Mouse (Mus musculus): ENCODE measurements around the gene Mybph. TPM values are rescaled to one million over a fixed set of nuclear protein-coding genes. Genes with fewer than 3 reads are reported as not detected.
A peak's percentile ranks its signal among the peaks of the same experiment; 100 is the strongest.

The Mybph gene
- polyA plus RNA-seq, 1 experiment from 2014 or later: 0.34 TPM

DNA sequence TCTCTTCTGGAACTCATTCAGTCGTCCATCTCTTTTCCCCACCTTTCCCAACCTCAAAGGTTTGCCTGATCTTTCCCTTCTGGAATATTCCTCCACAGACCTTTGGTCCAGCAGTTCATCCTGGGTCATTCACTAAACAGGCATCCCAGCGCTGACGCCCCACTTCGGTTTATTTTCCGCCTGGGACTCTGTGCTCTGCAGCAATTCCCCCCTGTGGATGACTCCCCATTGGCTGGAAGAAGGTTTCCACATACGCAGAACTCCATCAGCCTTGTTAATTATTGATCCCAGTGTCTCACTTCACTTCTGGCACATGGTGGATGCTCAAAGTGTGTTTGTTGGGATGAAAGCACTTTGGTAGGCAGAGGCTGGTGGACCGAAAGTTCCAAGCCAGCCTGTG lies 29.8 kb upstream of the Mybph start:
- no peak for ATAC-seq (ENCODE audit: low FRiP score)
- Histone ChIP-seq H3K27ac (no peak overlapping the region), H3K9ac (no peak overlapping the region), H3K4me3 (replicated peaks) (no peak overlapping the region), H3K4me1 (peaks cover 6% of the 10 kb centered on the region; the same call in 1 of the 2 replicates), H3K4me2 (no peak overlapping the region), H3K9me3 (no peaks in the 10 kb centered on the region), H3K36me3 (replicated peaks) (no peaks in the 10 kb centered on the region), H3K27me3 (no peaks in the 10 kb centered on the region)
- 89% methylated on average over 7 of the region's 7 CpGs for WGBS

DNA sequence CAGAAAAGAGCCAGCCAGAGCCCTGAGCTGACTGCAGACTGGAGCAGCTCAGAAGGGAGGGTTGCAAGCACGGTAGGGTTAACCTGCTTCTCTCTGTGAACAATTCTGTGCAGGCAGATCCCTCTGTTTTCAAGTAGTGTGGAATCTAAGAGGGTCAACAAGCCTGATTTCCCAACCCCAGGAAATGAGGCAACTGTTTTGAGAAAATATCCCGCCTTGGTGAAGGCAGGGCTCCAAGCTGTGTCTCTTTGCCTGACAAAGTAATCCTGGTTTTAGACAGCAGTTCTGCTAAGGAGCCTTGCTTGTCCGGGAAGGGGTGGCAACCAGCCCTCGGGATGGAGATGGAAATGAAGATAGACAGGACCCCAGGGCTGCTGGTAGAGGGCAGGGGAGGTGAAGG lies 28.8 kb upstream of the Mybph start:
- Histone ChIP-seq H3K36me3 (replicated peaks) (no peaks in the 10 kb centered on the region), H3K9ac (no peak overlapping the region), H3K9me3 (no peaks in the 10 kb centered on the region), H3K4me2 (no peak overlapping the region), H3K27me3 (no peaks in the 10 kb centered on the region), H3K4me1 (peaks cover 6% of the 10 kb centered on the region; the same call in 1 of the 2 replicates), H3K4me3 (replicated peaks) (no peak overlapping the region), H3K27ac (no peak overlapping the region)
- ATAC-seq (ENCODE audit: low FRiP score): no peak
- WGBS: 67% methylated on average over 4 of the region's 4 CpGs

DNA sequence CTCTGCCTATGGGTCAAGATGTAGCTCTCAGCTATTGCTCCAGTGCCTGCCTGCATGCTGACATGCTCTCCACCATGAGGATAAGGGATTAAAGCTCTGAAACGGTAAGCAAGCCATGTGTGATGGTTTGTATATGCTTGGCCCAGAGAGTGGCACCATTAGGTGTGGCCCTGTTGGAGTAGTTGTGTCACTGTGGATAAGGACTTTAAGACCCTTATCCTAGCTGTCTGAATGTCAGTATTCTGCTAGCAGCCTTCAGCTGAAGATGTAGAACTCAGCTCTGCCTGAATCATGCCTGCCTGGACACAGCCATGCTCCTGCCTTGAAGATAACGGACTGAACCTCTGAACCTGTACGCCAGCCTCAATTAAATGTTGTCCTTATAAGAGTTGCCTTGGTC lies 26.7 kb upstream of the Mybph start:
- H3K9me3 ChIP-seq: no peaks in the 10 kb centered on the region
- no peak overlapping the region for H3K9ac ChIP-seq
- 91% methylated on average over 3 of the region's 3 CpGs for WGBS
- no peaks in the 10 kb centered on the region for H3K27me3 ChIP-seq
- no peak overlapping the region for H3K27ac ChIP-seq
- H3K36me3 ChIP-seq (replicated peaks): no peaks in the 10 kb centered on the region
- ATAC-seq (ENCODE audit: low FRiP score): no peak
- H3K4me1 ChIP-seq: peaks cover 1% of the 10 kb centered on the region; the same call in 1 of the 2 replicates
- no peak overlapping the region for H3K4me2 ChIP-seq
- no peak overlapping the region for H3K4me3 ChIP-seq (replicated peaks)

DNA sequence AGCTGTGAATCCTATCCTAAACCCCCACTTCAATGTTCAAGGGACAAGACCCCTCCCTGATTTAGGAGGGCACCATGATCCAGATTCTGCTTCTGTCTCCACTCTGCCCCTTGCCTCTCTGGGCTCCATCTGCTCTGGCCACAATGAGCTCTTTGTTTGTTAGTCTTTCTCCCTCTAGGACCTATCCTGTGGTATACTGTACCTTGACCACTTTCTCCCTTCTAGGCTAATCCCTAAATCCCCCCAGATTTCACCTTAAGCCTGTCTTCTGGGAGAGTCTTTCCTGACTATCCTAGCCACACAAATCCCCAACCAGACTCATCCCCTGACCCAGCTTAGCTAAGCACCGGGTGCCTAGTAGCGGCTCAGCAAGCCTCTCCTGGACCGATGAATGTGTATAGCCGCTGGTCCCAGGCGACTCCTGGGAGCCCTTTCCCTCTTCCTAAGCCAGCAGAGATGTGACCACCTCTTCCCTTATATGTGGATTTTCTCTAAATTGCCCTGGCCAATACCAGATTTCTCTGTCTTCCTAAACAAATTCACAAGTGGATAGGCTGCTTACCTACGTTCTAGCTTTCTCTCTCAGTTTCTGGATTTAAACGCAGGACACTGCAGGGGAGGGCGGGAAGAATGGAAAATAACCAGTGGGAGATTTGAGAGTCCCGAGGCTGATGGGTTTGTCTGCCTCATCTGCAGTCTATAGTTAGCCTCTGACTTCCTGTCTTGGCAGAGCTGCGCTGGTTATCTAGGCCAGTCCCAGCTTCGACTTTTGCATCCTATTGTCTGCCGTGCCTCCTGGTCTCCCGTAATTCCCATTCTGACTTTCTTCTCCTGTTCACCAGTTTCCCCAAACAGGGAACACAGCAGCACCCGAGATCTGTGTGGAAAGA lies 25.6 kb upstream of the Mybph start:
- ATAC-seq (ENCODE audit: low FRiP score): no peak
- Histone ChIP-seq H3K36me3 (replicated peaks) (no peaks in the 10 kb centered on the region), H3K9me3 (no peaks in the 10 kb centered on the region), H3K4me1 (no peaks in the 10 kb centered on the region), H3K27me3 (no peaks in the 10 kb centered on the region), H3K27ac (no peak overlapping the region), H3K4me3 (replicated peaks) (no peak overlapping the region), H3K4me2 (no peak overlapping the region), H3K9ac (no peak overlapping the region)
- 55% methylated on average over 14 of the region's 14 CpGs for WGBS

DNA sequence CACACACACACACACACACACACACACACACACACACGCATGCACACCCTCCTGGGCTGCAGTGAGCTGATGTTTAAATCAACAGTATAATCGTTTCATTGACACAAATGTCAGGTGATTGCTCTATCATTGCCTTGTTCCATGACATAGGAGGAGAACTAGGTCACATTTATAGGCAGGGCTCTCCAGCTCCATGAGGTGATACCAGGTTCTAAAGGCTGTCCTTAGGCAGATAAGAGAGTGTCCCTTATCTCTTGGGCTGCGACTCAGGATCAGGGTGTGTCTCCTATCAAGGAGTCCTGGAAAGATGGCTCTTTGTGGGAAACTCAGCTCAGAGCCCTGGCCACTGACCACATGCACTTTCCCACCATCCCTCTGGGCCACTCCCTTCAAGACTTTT lies 24.7 kb upstream of the Mybph start:
- no peaks in the 10 kb centered on the region for H3K36me3 ChIP-seq (replicated peaks)
- no peak overlapping the region for H3K4me3 ChIP-seq (replicated peaks)
- no peaks in the 10 kb centered on the region for H3K4me1 ChIP-seq
- no peak overlapping the region for H3K9ac ChIP-seq
- no peak for ATAC-seq (ENCODE audit: low FRiP score)
- H3K27me3 ChIP-seq: no peaks in the 10 kb centered on the region
- 93% methylated on average over 3 of the region's 3 CpGs for WGBS
- H3K9me3 ChIP-seq: no peaks in the 10 kb centered on the region
- H3K27ac ChIP-seq: no peak overlapping the region
- H3K4me2 ChIP-seq: no peak overlapping the region

DNA sequence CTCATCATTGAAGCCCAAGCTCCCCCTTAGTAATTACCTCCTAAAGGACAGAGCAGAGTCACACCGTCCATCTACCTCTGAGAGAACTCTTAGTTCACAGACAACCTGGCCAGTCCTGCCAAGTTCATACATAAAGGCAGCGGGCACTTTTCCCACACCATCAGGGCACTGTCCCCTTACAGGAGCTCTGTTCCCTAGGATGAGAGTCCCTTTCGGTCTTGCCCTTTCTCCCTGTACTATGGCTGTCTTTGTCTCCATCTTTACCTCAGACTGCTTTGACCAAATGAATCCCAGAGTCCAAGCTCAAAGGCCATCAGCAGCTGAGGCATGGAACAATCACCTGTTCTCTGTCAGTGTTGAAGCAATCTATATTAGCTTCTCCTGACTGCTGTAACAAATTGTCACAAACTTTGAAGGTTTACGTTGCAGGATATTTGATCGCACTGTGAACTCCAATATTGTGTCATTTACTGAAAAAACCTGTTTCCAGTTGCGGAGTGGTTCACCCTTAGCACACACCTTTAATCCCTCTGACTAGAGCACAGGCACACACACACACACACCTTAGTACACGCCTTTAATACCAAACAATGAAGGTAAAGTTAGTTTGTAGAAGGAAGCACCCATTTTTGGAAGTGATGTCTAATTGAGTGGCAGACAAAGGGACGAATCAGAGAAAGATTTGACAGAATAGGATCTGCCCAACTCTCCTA lies 24.1 kb upstream of the Mybph start:
- Histone ChIP-seq H3K4me3 (replicated peaks) (no peak overlapping the region), H3K27me3 (no peaks in the 10 kb centered on the region), H3K4me2 (no peak overlapping the region), H3K4me1 (no peaks in the 10 kb centered on the region), H3K9ac (no peak overlapping the region), H3K27ac (no peak overlapping the region), H3K36me3 (replicated peaks) (no peaks in the 10 kb centered on the region), H3K9me3 (no peaks in the 10 kb centered on the region)
- 91% methylated on average over 8 of the region's 8 CpGs for WGBS
- no peak for ATAC-seq (ENCODE audit: low FRiP score)

DNA sequence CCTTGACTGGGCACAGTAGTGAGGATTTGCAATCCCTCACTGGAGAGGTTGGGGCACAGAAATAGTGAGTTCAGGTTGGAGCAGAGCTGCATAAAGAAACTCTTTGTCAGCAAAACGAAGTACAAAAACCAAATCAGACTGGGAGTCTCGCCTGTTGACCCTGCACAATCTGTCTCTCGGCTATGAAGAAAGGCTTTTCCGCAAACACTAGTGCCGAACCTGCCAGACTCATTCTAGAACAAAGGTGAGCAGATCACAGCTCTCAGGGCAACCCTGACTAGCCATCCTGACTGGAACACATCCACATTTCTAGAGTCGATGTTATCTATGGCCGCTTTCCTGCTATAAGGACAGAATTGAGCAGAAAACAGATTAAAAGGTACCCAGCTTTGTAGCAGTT lies 20.2 kb upstream of the Mybph start:
- H3K36me3 ChIP-seq (replicated peaks): no peaks in the 10 kb centered on the region
- H3K9me3 ChIP-seq: no peaks in the 10 kb centered on the region
- H3K27ac ChIP-seq: no peak overlapping the region
- no peaks in the 10 kb centered on the region for H3K27me3 ChIP-seq
- H3K4me3 ChIP-seq (replicated peaks): no peak overlapping the region
- no peaks in the 10 kb centered on the region for H3K4me1 ChIP-seq
- ATAC-seq (ENCODE audit: low FRiP score): no peak
- H3K9ac ChIP-seq: no peak overlapping the region
- no peak overlapping the region for H3K4me2 ChIP-seq
- WGBS: 62% methylated on average over 7 of the region's 7 CpGs

DNA sequence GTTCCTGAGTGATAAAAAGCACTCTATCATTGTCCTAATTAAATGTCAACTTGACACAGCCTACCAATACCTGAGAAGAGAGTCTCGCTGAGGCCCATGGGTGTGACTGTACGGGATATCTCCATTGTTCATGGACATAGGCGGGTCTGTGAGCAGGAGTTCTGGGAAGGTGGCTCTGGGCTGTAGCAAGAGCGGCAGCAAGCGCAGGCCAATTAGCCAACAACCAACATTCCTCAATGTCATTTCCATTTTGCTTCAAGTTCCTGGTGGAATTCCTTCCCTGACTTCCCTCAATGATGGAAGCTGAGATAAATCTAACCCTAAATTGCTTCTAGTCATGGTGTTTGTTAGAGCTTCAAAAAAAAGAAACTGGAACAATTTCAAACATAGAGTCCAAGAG lies 15.3 kb upstream of the Mybph start:
- peaks cover 4% of the 10 kb centered on the region; the same call in 1 of the 2 replicates for H3K4me1 ChIP-seq
- no peak overlapping the region for H3K9ac ChIP-seq
- 87% methylated on average over 5 of the region's 5 CpGs for WGBS
- no peak overlapping the region for H3K27ac ChIP-seq
- no peaks in the 10 kb centered on the region for H3K9me3 ChIP-seq
- peaks cover 11% of the 10 kb centered on the region; the same call in 1 of the 2 replicates for H3K27me3 ChIP-seq
- no peaks in the 10 kb centered on the region for H3K36me3 ChIP-seq (replicated peaks)
- no peak for ATAC-seq (ENCODE audit: low FRiP score)
- H3K4me2 ChIP-seq: no peak overlapping the region
- no peak overlapping the region for H3K4me3 ChIP-seq (replicated peaks)

DNA sequence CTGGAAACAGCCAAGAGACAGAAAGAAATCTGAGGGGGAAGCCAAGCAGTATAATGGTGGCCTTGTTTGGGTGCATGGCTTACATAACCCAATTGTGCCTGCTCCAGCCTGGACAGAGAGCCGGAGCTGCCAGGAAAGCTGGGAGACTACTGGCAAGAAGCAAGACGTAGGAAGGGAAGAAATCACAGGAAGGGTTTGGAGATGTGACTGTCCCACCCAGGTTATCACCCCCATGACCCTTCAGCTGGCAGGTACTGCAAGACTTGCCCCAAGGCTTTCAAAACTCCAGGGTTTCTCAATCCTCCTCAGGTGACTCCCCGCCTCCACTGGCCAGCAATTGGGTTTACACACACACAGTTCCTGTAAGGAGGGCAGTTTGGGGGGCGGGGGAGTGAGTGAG lies 11.2 kb upstream of the Mybph start, which contains the start of gene Chil1:
Chil1 (plus strand) TSS at position 152 of the 400 bp plus-strand sequence.
- WGBS: 43% methylated on average over 4 of the region's 4 CpGs

DNA sequence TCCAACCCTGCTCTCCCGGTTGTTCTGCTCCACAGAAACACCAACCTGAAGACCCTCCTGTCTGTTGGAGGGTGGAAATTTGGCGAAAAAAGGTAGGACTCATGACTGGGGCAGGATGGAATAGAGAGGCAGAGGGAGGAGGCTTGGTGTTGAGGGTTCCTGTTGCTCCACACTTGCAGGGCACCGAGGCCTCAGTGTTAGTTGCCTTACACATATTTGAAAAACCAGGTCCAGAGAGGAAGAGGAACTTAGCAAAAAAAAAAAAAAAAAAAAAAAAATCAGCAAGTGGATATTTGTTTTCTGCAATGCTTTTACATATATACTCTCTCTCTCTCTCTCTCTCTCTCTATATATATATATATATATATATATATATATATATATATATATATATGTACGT lies 9.2 kb upstream of the Mybph start:
- 94% methylated on average over 4 of the region's 4 CpGs for WGBS

More for the DNA sequence above, 11.2 kb upstream of the Mybph start, which contains the start of gene Chil1:
- Histone ChIP-seq H3K9me3 (no peaks in the 10 kb centered on the region), H3K27me3 (peaks cover 16% of the 10 kb centered on the region; the same call in 1 of the 2 replicates), H3K9ac (no peak within 1 kb of the TSS), H3K27ac (no peak within 1 kb of the TSS), H3K4me2 (no peak within 1 kb of the TSS), H3K36me3 (replicated peaks) (no peaks in the 10 kb centered on the region), H3K4me1 (peaks cover 4% of the 10 kb centered on the region; the same call in 1 of the 2 replicates), H3K4me3 (replicated peaks) (no peak within 1 kb of the TSS)
- ATAC-seq (ENCODE audit: low FRiP score): no peak

DNA sequence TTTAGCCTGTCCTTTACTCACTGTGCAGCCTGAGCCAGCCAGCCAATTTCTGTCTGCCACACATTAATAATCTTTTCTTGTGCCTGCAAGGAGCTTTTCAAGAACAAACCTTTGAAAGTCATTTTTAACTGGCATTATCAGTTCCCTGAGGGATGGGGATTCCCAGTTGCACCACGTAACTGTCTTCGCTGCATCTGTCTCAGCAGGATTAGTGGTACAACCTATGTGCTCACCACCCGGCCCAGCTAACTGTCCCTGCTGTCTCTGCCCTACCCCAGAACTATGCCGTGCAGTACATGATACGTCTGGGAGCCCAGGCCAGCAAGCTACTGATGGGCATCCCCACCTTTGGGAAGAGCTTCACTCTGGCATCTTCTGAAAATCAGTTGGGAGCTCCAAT lies 5.0 kb upstream of the Mybph start:
- H3K9me3 ChIP-seq: no peaks in the 10 kb centered on the region
- no peaks in the 10 kb centered on the region for H3K36me3 ChIP-seq (replicated peaks)
- no peak for ATAC-seq (ENCODE audit: low FRiP score)
- WGBS: 84% methylated on average over 5 of the region's 5 CpGs
- no peak overlapping the region for H3K4me3 ChIP-seq (replicated peaks)
- H3K4me1 ChIP-seq: peaks cover 14% of the 10 kb centered on the region
- peaks cover 11% of the 10 kb centered on the region; the same call in 1 of the 2 replicates for H3K27me3 ChIP-seq
- H3K27ac ChIP-seq: no peak overlapping the region
- H3K9ac ChIP-seq: no peak overlapping the region
- no peak overlapping the region for H3K4me2 ChIP-seq

More for the DNA sequence above, 9.2 kb upstream of the Mybph start:
- Histone ChIP-seq H3K27me3 (peaks cover 22% of the 10 kb centered on the region; the same call in 1 of the 2 replicates), H3K27ac (no peak overlapping the region), H3K4me2 (no peak overlapping the region), H3K36me3 (replicated peaks) (no peaks in the 10 kb centered on the region), H3K9me3 (no peaks in the 10 kb centered on the region), H3K4me3 (replicated peaks) (no peak overlapping the region), H3K4me1 (peaks cover 9% of the 10 kb centered on the region), H3K9ac (no peak overlapping the region)
- ATAC-seq (ENCODE audit: low FRiP score): no peak

DNA sequence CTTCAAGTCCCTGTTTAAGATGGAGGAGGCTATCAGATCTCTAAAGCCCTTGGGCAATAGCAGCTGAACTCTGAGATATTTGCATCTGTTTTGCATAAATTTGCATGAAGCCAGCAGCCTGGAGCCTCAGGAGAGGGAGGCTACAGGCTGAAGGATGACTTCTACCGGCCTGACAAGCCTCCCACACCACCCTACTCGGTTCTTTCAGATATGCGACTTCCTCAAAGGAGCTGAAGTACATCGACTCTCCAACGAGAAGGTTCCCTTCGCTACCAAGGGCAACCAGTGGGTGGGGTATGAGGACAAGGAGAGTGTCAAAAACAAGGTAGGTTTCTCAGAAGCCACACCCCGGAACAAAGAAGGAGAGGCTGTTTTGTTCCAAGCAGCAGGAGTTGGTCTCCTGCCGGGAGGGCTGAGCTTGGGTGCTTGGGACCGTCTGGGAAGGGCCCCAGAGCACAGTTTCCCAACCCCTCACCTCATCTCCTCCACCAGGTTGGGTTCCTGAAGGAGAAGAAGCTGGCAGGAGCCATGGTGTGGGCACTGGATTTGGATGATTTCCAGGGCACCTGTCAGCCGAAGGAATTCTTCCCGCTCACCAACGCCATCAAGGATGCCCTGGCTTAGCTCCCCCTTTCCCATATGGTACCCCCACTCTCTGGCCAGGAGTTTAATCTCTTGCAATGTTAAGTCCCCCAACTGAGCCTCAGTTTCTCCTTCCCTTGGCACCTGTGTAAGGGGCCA lies 4.1 kb upstream of the Mybph start:
- H3K27me3 ChIP-seq: peaks cover 7% of the 10 kb centered on the region; the same call in 1 of the 2 replicates
- H3K4me2 ChIP-seq: 0 out of 2 replicates have a peak overlapping the region, but pooled peaks have one; percentile 5
- peaks cover 18% of the 10 kb centered on the region for H3K4me1 ChIP-seq
- H3K36me3 ChIP-seq (replicated peaks): no peaks in the 10 kb centered on the region
- ATAC-seq (ENCODE audit: low FRiP score): no peak
- H3K4me3 ChIP-seq (replicated peaks): no peak overlapping the region
- no peaks in the 10 kb centered on the region for H3K9me3 ChIP-seq
- no peak overlapping the region for H3K27ac ChIP-seq
- 28% methylated on average over 12 of the region's 12 CpGs for WGBS
- no peak overlapping the region for H3K9ac ChIP-seq

Data from forebrain, embryonic 12.5 days (tissue).